Mouse (Mus musculus): ENCODE measurements around the gene Rfc5. TPM values are rescaled to one million over a fixed set of nuclear protein-coding genes. Genes with fewer than 3 reads are reported as not detected.
"Not testable (repeated sequence)": the region's sequence is repeated elsewhere in the genome, so short reads cannot be mapped to it uniquely, and the experiment has no call there.

Rfc5 gene
- total RNA-seq, 2 experiments from 2014 or later = 26.4 to 54.1 TPM

DNA sequence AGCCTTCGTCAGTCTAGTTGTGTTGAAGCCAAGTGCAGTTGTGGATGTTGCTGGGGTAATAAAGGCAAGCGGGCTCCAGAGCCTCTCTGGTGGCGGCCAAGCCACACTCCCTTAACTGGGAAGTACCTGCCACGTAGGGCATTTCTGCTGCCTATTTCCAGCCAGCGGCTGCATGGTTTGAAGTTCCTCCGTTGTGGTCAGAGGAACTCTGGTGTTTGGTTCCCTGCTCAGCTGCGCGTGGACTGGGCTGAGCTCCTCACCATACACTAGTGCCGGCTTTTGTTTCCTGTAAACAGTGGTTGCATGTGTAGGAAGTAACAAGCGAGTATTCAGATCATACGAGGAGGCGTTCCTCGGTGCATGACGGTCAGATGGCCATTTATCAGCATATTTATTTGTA, 11.1 kb downstream of the Rfc5 start:
- not testable (repeated sequence) for ATAC-seq (replicated peaks; ENCODE audit: low FRiP score, poor library complexity, severe bottlenecking)

DNA sequence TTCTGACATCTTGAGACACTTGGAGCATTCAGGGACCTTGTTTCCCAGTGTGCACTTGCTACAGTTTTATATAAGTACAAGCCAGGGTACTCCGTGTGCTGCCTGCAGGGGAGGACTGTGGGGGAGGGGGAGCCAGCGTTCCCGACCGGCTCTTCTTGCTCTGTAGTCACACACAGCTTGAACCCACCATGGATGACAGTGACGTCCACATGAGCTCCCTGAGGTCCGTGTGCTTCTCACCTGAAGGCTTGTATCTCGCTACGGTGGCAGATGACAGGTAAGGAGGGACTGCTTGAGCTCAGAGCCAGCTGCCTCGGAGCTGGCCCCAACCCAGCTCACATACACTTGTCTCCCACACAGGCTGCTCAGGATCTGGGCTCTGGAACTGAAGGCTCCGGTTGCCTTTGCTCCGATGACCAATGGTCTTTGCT, 12.5 kb downstream of the Rfc5 start:
- ATAC-seq (replicated peaks; ENCODE audit: low FRiP score, poor library complexity, severe bottlenecking) = no peak

DNA sequence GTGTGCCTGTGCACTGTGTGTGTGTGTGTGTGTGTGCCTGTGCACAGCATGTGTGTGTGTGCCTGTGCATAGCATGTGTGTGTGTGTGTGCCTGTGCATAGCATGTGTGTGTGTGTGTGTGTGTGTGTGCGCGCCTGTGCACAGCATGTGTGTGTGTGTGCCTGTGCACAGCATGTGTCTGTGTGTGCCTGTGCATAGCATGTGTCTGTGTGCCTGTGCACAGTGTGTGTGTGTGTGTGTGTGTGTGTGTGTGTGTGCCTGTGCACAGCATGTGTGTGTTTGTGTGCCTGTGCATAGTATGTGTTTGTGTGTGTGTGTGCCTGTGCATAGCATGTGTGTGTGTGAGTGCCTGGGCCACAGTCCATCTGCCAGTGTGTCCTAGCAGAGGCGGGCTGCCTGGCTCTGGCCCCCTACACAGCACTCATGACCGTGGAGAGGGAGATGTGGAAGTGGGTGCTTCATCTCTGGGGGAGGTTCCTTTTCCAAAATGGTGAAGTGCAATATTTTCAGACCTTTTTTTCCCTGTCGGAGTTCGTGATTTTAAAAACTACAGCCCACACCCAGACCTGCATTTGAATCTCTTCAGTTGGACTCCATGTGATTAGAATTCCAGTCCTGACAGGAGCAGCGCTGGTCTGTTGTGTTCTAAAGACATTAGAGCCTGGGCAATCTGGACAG, 14.3 kb downstream of the Rfc5 start:
- no peak for ATAC-seq (replicated peaks; ENCODE audit: low FRiP score, poor library complexity, severe bottlenecking)

DNA sequence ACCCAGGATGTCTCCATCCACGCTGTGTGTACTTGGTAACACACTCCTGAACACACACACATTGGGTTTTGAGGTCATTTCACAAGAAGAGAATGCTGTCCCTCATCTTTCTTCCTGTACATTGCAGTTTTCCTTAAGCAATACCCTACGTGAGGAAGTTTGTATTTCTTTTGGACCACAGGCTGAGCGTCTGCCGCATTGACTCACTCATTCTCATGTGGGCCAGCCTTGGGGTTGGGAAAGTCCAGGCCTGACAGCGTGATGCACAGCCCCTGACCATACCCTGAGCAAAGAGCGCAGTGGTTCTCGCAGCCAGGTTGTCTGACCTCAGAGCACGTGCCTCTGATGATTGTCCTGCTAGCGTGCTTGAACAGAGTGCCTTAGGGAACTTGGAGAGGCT, 15.4 kb downstream of the Rfc5 start:
- ATAC-seq (replicated peaks; ENCODE audit: low FRiP score, poor library complexity, severe bottlenecking) = no peak

DNA sequence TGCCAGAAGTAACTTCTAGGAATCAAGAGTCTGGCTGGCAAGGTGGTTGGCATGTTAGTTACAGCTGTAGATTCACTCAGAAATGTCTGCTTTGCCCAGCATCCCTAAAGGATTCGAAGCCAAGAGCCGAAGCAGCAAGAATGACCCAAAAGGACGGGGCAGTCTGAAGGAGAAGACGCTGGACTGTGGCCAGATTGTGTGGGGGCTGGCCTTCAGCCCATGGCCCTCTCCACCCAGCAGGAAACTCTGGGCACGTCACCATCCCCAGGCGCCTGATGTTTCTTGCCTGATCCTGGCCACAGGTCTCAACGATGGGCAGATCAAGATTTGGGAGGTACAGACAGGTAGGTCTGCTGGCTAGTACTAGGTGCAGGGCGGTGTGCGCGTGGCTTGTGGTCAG, 18.3 kb downstream of the Rfc5 start:
- no peak for ATAC-seq (replicated peaks; ENCODE audit: low FRiP score, poor library complexity, severe bottlenecking)

DNA sequence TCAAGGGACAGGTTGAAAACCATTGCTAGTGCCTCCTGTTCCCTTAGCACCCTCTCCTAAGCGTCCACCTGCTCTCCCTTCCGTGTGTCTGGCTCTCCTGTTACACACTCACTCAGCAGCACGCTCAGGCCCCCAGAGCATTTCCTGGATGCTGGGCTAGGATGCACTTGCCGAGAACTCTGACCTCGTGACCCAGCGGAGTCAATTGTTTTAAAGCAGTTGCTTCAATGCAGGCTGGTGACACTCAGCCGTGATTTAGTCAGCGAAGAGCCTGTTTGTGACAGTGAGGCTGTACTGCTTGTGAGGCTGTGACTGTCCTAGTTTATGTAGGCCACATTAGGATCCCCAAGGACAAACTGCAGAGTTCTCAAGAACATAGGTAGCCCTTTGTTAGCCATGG, 21.6 kb downstream of the Rfc5 start:
- ATAC-seq (replicated peaks; ENCODE audit: low FRiP score, poor library complexity, severe bottlenecking) = no peak

DNA sequence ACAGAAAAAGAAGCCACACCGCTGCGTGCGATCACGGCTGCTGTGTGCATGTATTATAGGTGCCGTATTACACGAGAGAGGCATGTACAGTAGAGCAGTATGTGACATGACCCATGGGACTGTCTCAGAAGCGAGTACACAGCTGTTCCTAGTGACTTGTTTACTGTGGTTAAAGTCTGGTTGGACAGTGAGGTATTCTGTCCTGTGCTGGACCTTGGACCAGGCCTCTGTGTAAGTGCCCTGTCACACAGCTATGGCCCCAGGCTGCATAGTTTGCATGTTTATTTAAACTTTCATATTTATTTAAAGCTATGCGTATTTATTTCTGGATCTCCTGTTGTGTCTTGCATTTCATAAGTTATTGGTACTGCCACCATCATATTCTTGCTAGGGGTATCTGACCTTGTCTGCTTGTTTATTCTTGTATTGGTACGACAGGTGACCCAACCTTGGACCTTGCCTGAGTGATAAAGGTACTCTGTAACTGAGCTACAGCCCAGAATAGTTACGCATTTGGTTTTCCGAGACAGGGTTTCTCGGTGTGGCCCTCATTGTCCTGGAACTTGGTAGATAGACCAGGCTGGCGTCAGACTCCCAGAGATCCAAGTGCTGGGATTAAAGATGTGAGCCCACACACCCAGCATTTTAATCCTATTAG, 22.8 kb downstream of the Rfc5 start:
- ATAC-seq (replicated peaks; ENCODE audit: low FRiP score, poor library complexity, severe bottlenecking) = no peak

DNA sequence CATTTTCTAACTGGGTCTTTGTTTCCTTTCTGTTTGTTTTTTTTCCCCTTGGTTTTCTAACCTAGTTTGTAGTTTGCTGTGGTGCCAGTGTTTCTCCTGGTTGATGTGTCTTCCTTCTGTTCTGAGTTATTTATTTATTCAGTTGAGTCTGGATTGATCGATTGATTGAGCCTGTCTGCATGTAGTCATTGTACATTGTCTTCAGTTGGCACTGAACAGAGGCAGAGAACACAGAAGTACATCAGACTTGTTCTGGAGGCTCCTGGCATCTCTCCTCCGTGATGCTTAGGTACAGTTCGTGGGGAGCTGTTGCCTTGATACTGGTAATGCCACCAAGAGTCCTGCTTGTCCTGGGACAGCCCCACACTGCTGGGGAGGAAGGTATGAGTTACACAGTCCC, 24.0 kb downstream of the Rfc5 start:
- ATAC-seq (replicated peaks; ENCODE audit: low FRiP score, poor library complexity, severe bottlenecking) = no peak

DNA sequence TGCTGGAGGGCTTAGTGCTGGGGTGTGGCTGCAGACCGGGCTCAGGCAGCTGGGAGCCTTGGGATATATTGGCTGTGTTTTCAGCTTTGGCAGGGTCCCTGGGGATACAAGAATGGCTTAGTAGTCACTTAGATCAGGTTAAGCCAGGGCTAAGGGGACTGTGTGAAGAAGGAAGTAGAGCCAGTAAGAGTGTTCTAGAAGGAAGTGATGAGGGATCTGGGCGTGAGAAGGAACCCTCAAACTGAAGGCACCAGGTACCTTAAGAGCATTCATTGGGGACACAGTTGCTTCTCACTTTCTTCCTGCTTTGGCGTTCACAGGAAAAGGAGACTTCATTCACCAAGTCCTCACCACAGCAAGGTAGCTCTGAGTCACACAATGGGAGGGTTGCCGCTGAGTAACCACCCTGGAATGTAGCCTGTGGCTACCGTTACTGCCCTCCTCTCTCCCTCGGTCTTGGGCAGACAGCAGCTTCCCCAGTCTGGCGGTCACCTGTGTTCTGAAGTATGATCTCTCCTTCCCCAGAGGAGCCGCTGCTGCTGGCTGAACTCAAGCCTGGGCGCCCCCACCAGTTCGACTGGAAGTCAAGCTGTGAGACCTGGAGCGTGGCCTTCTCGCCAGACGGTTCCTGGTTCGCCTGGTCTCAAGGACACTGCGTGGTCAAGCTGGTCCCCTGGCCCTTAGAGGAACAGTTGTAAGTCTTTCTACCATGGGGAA, 25.6 kb downstream of the Rfc5 start:
- no peak for ATAC-seq (replicated peaks; ENCODE audit: low FRiP score, poor library complexity, severe bottlenecking)

DNA sequence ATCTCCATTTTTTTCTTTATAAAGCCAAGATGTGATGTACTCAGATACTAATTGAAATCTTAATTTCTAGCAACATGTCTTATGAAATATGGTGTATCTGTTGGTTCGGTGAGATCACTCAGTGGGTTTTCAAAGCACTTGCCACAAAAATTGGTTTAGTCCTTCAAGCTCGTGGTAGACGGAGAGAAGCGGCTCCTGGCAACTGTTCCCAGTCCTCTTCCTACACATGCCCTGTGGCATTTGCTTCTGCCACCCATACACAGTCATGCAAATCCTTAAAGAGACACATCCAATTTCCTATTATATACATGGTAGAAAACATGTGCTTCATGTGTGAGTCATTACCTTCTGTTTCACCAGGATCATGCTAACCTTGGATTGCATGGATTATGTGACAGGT, 27.3 kb downstream of the Rfc5 start:
- no peak for ATAC-seq (replicated peaks; ENCODE audit: low FRiP score, poor library complexity, severe bottlenecking)

DNA sequence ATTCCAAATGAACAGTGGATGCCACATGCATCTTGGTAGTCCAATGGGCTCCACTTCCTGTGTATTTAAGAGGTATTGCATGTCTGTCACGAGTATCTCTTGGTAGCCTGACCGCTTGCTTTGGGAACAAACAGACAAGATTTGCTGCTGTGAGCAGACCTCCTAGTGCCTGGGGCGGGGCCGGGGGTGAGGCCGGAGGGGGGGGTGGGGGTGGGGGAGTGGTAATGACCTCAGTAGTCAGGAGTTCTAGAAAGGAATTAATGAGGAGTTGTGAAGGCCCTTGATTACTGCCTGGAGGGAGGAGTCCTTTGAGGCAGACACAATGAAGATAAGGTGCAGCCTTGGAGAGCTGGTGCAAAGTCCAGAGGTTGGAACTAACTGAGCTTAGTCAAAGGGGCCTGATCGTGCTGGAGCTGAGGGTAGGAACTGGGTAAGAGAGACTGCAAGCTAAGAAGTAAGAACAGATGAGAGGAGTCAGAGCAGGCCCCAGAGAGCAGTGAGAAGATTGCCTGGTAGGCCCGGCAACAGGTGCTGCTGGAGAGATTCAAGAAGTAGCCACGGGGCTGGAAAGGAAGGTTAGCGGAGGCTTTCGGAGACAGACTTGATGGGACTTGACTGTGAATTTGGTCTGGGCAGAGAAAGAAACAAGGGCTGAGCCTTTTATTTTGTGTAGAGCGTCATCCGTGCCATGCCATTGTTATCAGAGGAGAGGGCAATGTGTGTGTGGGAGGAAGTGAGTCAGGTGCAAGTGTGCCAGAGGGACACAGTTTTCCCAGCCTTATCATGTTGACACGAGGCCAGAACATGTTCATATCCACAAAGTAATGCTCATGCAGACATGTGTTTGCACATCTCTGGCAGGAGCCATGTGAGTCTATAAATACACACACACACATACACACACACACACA, 28.0 kb downstream of the Rfc5 start:
- no peak for ATAC-seq (replicated peaks; ENCODE audit: low FRiP score, poor library complexity, severe bottlenecking)

DNA sequence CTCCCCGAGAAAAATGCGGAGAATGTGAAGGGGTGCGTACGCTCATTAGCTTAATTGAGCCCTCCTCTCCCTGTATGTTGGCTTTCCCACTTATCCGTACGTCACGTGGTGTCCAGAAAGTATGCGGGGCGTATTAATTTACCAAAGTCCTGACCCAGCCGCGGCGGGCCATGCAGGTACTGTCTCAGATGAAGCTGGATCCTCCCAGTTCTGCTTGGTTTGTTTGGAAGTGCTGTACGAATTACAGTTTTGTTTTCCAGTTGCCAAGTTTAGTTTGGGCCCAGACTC, 28.7 kb downstream of the Rfc5 start:
- no peak for ATAC-seq (replicated peaks; ENCODE audit: low FRiP score, poor library complexity, severe bottlenecking)

DNA sequence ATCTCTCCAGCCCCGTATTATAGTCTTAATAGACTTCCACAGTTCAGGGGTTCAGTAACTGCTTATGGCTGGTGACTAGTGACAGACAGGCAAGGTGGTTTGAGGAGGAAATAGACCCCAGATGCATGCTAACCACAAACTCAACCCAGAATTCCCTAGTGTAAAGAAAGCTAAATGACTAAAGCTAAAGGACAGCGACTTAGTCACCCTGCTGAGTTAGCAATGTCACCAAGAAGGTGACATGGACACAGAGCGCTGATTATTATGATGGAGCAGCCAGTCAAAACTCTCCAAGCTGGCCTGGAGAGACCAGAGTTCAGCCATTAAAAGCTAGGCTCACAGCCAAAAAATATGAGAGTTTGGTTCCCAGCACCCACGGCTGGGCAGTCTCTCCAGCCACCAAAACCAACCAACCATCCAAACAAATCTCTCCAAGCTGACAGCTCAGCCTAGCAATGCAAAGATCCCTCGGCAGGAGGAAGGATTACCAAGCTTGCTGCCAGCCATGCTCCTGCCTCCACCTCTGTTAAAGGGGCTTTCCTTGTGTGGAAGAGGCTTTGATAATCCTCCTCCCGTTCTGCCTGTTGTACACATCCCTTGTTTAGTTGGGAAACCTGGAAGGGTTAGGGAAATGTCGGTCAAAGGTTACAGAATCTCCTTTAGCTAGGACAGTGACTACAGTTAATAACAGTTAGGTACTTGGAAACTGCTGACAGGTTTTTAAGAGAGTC, 29.2 kb downstream of the Rfc5 start:
- ATAC-seq (replicated peaks; ENCODE audit: low FRiP score, poor library complexity, severe bottlenecking) = no peak

DNA sequence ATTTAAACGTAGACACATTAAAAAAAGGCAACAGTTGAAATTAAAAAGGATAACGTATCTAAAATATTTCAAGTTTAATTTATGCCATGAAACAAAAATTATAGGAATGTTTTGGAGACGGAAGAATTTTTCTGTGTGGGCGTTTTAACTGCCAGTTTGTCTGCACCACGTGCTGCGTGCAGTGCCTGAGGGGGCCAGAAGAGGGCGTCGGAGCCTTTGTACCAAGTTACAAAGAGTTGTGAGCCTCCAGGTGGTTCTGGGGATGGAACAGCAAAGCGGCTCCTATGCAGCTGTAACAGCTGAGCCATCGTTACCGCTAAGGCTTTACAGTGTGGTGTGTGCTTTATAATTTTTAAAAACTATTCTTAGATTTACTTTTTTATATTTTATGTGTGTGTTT, 30.1 kb downstream of the Rfc5 start:
- ATAC-seq (replicated peaks; ENCODE audit: low FRiP score, poor library complexity, severe bottlenecking) = 0 out of 2 replicates have a peak, but pooled peaks have one; percentile 44

DNA sequence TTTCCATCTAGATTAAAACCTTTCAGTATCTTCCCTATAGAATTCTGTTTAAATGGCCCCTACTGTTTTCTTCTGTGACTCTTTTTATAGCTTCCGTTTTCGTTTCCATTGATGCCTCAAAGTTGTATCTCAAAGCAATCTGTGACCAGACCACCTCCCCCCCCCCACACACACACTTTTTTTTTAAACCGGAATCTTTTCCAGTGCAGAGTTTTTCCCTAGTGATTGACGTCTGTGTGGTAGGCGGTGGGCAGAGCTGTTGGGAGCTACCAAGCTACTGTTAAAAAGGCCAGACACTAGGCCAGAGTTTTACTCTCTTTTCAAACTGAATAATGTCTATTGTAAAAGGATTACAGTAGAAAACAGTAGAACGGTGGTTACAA, 30.6 kb downstream of the Rfc5 start:
- no peak for ATAC-seq (replicated peaks; ENCODE audit: low FRiP score, poor library complexity, severe bottlenecking)

DNA sequence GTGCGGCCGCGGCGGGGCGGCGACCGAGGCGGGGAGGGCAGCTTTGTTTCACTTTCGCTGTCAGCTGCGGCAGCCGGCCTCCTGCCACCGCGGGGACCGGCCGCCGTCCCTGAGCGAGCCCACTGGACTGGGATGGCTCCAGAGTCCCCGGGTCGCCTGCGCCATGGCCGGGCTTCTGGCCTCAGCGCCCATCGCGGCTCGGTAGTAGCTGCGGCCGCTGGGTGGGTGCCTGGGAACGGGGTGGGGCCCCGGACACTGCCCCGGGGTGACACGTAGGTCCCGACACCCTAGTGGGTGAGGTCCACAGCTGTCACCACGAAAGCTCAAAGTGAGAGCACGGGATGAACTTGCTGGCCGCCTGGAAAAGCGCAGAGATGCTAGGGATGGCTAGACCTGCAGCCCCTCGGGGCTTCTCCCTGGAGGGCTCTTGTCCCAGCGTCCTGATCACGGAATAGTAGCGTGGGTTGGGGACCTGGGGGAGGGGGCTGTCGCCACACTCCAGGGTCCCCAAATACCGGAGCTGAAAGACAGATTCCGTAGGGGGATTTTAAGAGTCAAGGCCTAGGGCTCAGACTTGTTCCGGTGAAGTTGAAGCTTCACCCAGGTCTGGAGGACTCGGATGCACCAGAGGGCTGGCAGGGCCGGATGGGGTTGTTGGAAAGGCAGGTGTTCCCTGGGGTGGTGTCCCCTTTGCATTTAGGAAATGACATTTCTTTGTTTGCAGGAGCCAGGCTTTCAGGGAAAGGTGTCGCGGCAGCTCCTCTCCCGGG, 31.2 kb downstream of the Rfc5 start:
- ATAC-seq (replicated peaks; ENCODE audit: low FRiP score, poor library complexity, severe bottlenecking) = peak; percentile 62

DNA sequence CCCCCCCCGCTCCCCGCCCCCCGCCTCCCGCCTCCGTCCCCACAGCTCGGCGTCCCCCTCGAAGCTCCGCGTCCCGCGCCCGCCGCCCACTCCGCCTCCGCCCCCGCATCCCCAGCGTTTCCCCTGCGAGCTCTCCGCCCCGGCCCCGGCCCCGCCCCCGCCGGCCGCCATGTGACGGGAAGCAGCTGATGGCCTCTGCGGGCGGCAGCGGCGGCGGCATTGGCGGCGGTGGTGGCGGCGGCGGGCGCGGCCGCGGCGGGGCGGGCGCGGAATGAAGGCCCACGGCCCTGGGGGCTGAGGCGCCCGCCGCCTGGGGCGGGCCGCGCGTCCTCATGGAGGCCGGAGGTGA, 31.7 kb downstream of the Rfc5 start, which contains the start of gene Wsb2:
Gene Wsb2, plus strand, starts transcription at position 176 of the 349 bp plus-strand sequence.
- ATAC-seq (replicated peaks; ENCODE audit: low FRiP score, poor library complexity, severe bottlenecking) = peak; percentile 71

DNA sequence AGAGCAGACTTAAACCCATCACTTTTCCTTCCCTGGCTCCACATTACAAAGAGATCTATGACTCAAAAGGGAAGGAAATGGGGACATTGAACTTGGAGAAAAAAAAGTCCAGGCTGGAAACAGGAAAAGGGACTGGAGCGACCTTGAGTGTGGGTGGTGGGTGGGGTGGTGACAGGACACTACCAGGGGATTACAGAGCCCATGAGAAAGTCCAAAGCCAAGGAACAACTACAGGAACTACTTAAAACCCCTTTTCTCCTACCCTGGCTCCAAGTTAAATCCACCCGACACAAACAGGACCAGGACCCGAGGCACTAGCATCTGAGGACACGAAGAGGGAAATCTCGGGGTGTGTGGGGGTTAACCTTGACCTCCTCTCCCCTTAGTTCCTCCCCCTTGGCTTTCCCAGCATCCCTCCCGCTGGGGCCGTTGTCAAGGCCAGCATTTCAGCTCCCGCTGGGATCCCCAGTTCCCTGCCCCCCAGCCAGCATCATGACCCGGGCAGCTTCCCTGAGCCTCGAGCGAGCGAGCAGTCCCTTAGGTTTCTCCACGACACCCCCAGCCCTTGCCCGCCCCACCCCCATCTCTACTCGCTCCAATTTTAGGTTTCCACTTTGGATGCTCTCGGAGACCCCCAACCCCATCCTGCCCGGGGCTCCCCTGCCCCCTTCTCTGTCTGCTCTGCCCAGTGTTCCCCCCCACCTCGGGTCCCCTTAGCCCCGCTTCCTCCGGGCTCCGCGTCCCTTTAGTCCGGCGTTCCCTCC, 32.3 kb downstream of the Rfc5 start:
- no peak for ATAC-seq (replicated peaks; ENCODE audit: low FRiP score, poor library complexity, severe bottlenecking)
